Mouse (Mus musculus): ENCODE results near the gene Fignl2. TPM values are rescaled to one million over a fixed set of nuclear protein-coding genes. Genes with fewer than 3 reads are reported as not detected.

Fignl2 gene
- polyA plus RNA-seq, 1 experiment from 2014 or later, result 0.52 TPM

DNA sequence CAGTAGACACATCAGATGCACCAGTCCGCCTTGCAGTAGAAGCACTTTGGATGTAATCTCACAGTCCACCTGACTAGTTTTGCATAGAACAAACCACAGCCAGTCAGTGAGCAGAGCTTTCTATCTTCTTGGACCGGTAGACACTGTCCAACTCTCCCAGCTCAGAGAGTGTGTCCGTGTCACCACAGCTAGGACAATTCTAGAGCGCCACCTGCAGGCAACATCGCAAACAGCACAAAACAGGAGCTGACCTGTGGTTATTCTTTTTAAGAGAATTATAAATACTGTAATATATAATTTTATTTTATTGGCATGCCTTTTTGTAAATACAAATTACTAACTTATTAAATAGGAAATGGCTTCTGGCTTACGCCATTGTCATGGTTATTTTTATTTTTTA, 35.8 kb downstream of the Fignl2 start:
- ATAC-seq (replicated peaks; ENCODE audit: low FRiP score), result no peak
- H3K9ac ChIP-seq (ENCODE audit: low read length), result no peak overlapping the region
- H3K4me1 ChIP-seq (replicated peaks; ENCODE audit: control insufficient read depth, insufficient read depth, low read length), result peaks cover 14% of the 10 kb centered on the region
- 26% methylated on average over 6 of the region's 6 CpGs for WGBS
- peak; percentile 80 for DNase-seq (ENCODE audit: low spot score)
- no peak overlapping the region for H3K4me2 ChIP-seq (ENCODE audit: low read depth, low read length, severe bottlenecking)
- no peaks in the 10 kb centered on the region; the same call in 1 of the 2 replicates for H3K36me3 ChIP-seq (ENCODE audit: control insufficient read depth, insufficient read depth, low read length)
- peaks cover 41% of the 10 kb centered on the region for H3K27me3 ChIP-seq (ENCODE audit: control insufficient read depth, insufficient read depth, low read length)
- no peaks in the 10 kb centered on the region for H3K9me3 ChIP-seq (ENCODE audit: control insufficient read depth, low read length)
- no peak overlapping the region for H3K4me3 ChIP-seq (ENCODE audit: low read depth, low read length)
- H3K27ac ChIP-seq (ENCODE audit: low read depth, low read length), result no peak overlapping the region

GRCm38 (mm10) chr15:101041966-101042365, 36.4 kb downstream of the Fignl2 start:
- H3K9ac ChIP-seq (ENCODE audit: low read length), result no peak overlapping the region
- H3K27me3 ChIP-seq (ENCODE audit: control insufficient read depth, insufficient read depth, low read length), result peaks cover 36% of the 10 kb centered on the region
- DNase-seq (ENCODE audit: low spot score) (no peak), ATAC-seq (replicated peaks; ENCODE audit: low FRiP score) (no peak)
- H3K36me3 ChIP-seq (ENCODE audit: control insufficient read depth, insufficient read depth, low read length), result no peaks in the 10 kb centered on the region; the same call in 1 of the 2 replicates
- no peak overlapping the region for H3K4me2 ChIP-seq (ENCODE audit: low read depth, low read length, severe bottlenecking)
- WGBS, result 70% methylated on average over 6 of the region's 6 CpGs
- no peak overlapping the region for H3K4me3 ChIP-seq (ENCODE audit: low read depth, low read length)
- no peak overlapping the region for H3K27ac ChIP-seq (ENCODE audit: low read depth, low read length)
- no peaks in the 10 kb centered on the region for H3K9me3 ChIP-seq (ENCODE audit: control insufficient read depth, low read length)
- peaks cover 11% of the 10 kb centered on the region for H3K4me1 ChIP-seq (replicated peaks; ENCODE audit: control insufficient read depth, insufficient read depth, low read length)

DNA sequence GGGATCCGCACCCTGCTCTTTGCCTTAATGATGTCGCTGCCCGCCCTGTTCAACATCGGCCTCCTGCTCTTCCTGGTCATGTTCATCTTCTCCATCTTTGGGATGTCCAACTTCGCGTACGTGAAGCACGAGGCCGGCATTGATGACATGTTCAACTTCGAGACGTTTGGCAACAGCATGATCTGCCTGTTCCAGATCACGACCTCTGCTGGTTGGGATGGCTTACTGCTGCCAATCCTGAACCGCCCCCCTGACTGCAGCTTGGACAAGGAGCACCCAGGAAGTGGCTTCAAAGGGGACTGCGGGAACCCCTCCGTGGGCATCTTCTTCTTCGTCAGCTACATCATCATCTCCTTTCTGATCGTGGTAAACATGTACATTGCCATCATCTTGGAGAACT, 38.7 kb downstream of the Fignl2 start:
- Histone ChIP-seq H3K27ac (ENCODE audit: low read depth, low read length) (no peak overlapping the region), H3K9ac (ENCODE audit: low read length) (no peak overlapping the region), H3K4me2 (ENCODE audit: low read depth, low read length, severe bottlenecking) (no peak overlapping the region), H3K4me1 (replicated peaks; ENCODE audit: control insufficient read depth, insufficient read depth, low read length) (no peaks in the 10 kb centered on the region), H3K4me3 (ENCODE audit: low read depth, low read length) (no peak overlapping the region), H3K27me3 (ENCODE audit: control insufficient read depth, insufficient read depth, low read length) (peaks cover 13% of the 10 kb centered on the region), H3K9me3 (ENCODE audit: control insufficient read depth, low read length) (no peaks in the 10 kb centered on the region), H3K36me3 (ENCODE audit: control insufficient read depth, insufficient read depth, low read length) (no peaks in the 10 kb centered on the region; the same call in 1 of the 2 replicates)
- WGBS, result 49% methylated on average over 17 of the region's 17 CpGs
- DNase-seq (ENCODE audit: low spot score) (no peak), ATAC-seq (replicated peaks; ENCODE audit: low FRiP score) (no peak)

GRCm38 (mm10) chr15:101028960-101029359, 49.4 kb downstream of the Fignl2 start:
- no peak for ATAC-seq (replicated peaks; ENCODE audit: low FRiP score)
- Histone ChIP-seq H3K9me3 (ENCODE audit: control insufficient read depth, low read length) (no peaks in the 10 kb centered on the region), H3K4me2 (ENCODE audit: low read depth, low read length, severe bottlenecking) (no peak overlapping the region), H3K27me3 (ENCODE audit: control insufficient read depth, insufficient read depth, low read length) (no peaks in the 10 kb centered on the region), H3K9ac (ENCODE audit: low read length) (no peak overlapping the region), H3K4me1 (replicated peaks; ENCODE audit: control insufficient read depth, insufficient read depth, low read length) (no peaks in the 10 kb centered on the region), H3K27ac (ENCODE audit: low read depth, low read length) (no peak overlapping the region), H3K4me3 (ENCODE audit: low read depth, low read length) (no peak overlapping the region), H3K36me3 (ENCODE audit: control insufficient read depth, insufficient read depth, low read length) (no peaks in the 10 kb centered on the region)
- DNase-seq (ENCODE audit: low spot score), result no peak
- 71% methylated on average over 2 of the region's 2 CpGs for WGBS

GRCm38 (mm10) chr15:101011352-101011751, 67.0 kb downstream of the Fignl2 start:
- Histone ChIP-seq H3K27ac (ENCODE audit: low read depth, low read length) (no peak overlapping the region), H3K4me1 (replicated peaks; ENCODE audit: control insufficient read depth, insufficient read depth, low read length) (0 out of 2 replicates have a peak, but pooled peaks cover 2% of the 10 kb centered on the region), H3K9ac (ENCODE audit: low read length) (no peak overlapping the region), H3K9me3 (ENCODE audit: control insufficient read depth, low read length) (no peaks in the 10 kb centered on the region), H3K4me3 (ENCODE audit: low read depth, low read length) (no peak overlapping the region), H3K36me3 (ENCODE audit: control insufficient read depth, insufficient read depth, low read length) (no peaks in the 10 kb centered on the region), H3K27me3 (ENCODE audit: control insufficient read depth, insufficient read depth, low read length) (no peaks in the 10 kb centered on the region), H3K4me2 (ENCODE audit: low read depth, low read length, severe bottlenecking) (no peak overlapping the region)
- no peak for ATAC-seq (replicated peaks; ENCODE audit: low FRiP score)
- DNase-seq (ENCODE audit: low spot score), result no peak
- WGBS, result 91% methylated on average over 6 of the region's 6 CpGs

- DNase-seq (ENCODE audit: low spot score), result no peak
- 93% methylated on average over 14 of the region's 14 CpGs for WGBS
- no peak for ATAC-seq (replicated peaks; ENCODE audit: low FRiP score)
These were observed 69.9 kb downstream of the Fignl2 start for GRCm38 (mm10) chr15:101008386-101009010.

GRCm38 (mm10) chr15:101007236-101007635, 71.1 kb downstream of the Fignl2 start:
- DNase-seq (ENCODE audit: low spot score), result no peak
- Histone ChIP-seq H3K4me1 (replicated peaks; ENCODE audit: control insufficient read depth, insufficient read depth, low read length) (0 out of 2 replicates have a peak, but pooled peaks cover 2% of the 10 kb centered on the region), H3K27ac (ENCODE audit: low read depth, low read length) (no peak overlapping the region), H3K4me2 (ENCODE audit: low read depth, low read length, severe bottlenecking) (peak overlapping the region; percentile 55; the same call in 1 of the 2 replicates), H3K36me3 (ENCODE audit: control insufficient read depth, insufficient read depth, low read length) (no peaks in the 10 kb centered on the region), H3K9ac (ENCODE audit: low read length) (no peak overlapping the region), H3K9me3 (ENCODE audit: control insufficient read depth, low read length) (no peaks in the 10 kb centered on the region), H3K27me3 (ENCODE audit: control insufficient read depth, insufficient read depth, low read length) (no peaks in the 10 kb centered on the region), H3K4me3 (ENCODE audit: low read depth, low read length) (no peak overlapping the region)
- WGBS, result 71% methylated on average over 7 of the region's 7 CpGs
- no peak for ATAC-seq (replicated peaks; ENCODE audit: low FRiP score)

More at GRCm38 (mm10) chr15:101008386-101009010, 69.9 kb downstream of the Fignl2 start:
- Histone ChIP-seq H3K4me1 (replicated peaks; ENCODE audit: control insufficient read depth, insufficient read depth, low read length) (0 out of 2 replicates have a peak, but pooled peaks cover 2% of the 10 kb centered on the region), H3K9ac (ENCODE audit: low read length) (no peak overlapping the region), H3K27ac (ENCODE audit: low read depth, low read length) (no peak overlapping the region), H3K27me3 (ENCODE audit: control insufficient read depth, insufficient read depth, low read length) (no peaks in the 10 kb centered on the region), H3K4me2 (ENCODE audit: low read depth, low read length, severe bottlenecking) (no peak overlapping the region), H3K36me3 (ENCODE audit: control insufficient read depth, insufficient read depth, low read length) (no peaks in the 10 kb centered on the region), H3K4me3 (ENCODE audit: low read depth, low read length) (no peak overlapping the region), H3K9me3 (ENCODE audit: control insufficient read depth, low read length) (no peaks in the 10 kb centered on the region)

DNA sequence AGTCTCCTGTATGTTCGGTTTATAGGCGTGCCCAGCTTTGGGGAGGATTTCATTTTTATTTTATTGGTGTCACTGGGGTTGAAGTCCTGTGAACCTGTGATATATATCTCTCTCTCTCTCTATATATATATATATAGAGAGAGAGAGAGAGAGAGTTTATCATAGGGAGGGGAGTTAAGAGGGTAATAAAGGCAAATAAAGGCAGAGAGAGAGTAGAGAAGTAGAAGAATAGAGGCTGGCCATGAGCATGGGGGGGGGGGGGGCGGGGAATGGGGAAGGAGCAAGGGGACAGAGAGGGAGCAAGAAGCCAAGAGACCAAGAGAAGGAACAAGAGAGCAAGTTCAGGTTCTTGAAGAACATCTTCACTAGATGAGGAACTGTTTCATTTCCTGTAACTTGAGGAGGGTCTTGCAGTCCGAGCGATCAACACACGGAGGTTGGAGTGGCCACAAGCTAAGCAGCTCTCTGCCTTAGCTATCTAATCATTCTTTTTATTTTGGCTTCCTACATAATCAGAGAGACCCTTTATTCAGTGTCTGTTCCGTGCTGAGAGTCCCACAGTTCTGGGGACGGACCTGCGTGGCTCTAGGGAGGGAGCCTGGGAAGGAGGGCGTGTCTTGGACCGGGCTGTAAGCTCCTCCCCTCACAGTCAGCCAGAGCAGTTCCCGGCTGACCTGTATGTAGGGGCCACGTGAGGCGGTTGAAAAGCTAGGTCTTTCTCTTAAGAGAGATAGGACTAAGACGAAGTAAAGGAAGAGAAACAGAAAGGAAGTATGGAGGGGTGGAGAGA, 71.9 kb downstream of the Fignl2 start:
- H3K4me2 ChIP-seq (ENCODE audit: low read depth, low read length, severe bottlenecking), result peak overlapping the region; percentile 55
- H3K27ac ChIP-seq (ENCODE audit: low read depth, low read length), result no peak overlapping the region
- H3K36me3 ChIP-seq (ENCODE audit: control insufficient read depth, insufficient read depth, low read length), result no peaks in the 10 kb centered on the region
- no peaks in the 10 kb centered on the region for H3K27me3 ChIP-seq (ENCODE audit: control insufficient read depth, insufficient read depth, low read length)
- peak; percentile 80 for ATAC-seq (replicated peaks; ENCODE audit: low FRiP score)
- H3K9ac ChIP-seq (ENCODE audit: low read length), result peak overlapping the region; percentile 41; the same call in 1 of the 2 replicates
- peak overlapping the region; percentile 28 for H3K4me3 ChIP-seq (ENCODE audit: low read depth, low read length)
- DNase-seq (ENCODE audit: low spot score), result peak; percentile 65
- H3K4me1 ChIP-seq (replicated peaks; ENCODE audit: control insufficient read depth, insufficient read depth, low read length), result 0 out of 2 replicates have a peak, but pooled peaks cover 2% of the 10 kb centered on the region
- WGBS, result 15% methylated on average over 14 of the region's 15 CpGs
- H3K9me3 ChIP-seq (ENCODE audit: control insufficient read depth, low read length), result no peaks in the 10 kb centered on the region

All from forebrain, embryonic 11.5 days (tissue).